Mouse (Mus musculus) gastrocnemius, adult 8-10 months (tissue): ENCODE measurements around the gene Sept9. TPM values are rescaled to one million over a fixed set of nuclear protein-coding genes. Genes with fewer than 3 reads are reported as not detected.
"Not testable (repeated sequence)": the region's sequence is repeated elsewhere in the genome, so short reads cannot be mapped to it uniquely, and the experiment has no call there.

Experiments used
- DNase-seq, 2 experiments: peaks; one replicate each; pipeline ENCODE4 v3.0.0; 2022; ENCODE audit warnings: low spot score in 2 of 2
- total RNA-seq, 4 experiments: library from RNA; stranded (reverse); gene quantifications; 2 replicates each; pipeline ENCODE4 v1.2.4; 2022

Gene Sept9
- total RNA-seq, 4 experiments from 2014 or later = 5.7 to 16.2 (median 12.4) TPM

DNA sequence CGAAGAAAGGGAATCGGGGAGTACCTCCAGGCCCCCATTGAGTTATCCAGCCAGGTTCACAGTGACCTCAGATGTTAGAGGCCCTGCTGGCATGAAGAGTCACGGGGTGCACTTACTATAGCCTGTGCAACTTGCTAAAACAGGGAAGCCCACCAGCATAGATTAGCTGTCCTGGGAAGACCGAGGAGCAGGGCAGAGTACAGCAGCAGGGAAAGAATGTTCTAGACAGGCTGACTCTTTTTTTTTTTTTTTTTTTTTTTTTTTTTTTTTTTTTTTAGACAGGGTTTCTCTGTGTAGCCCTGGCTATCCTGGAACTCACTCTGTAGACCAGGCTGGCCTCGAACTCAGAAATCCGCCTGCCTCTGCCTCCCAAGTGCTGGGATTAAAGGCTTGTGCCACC, 143.0 kb downstream of the Sept9 start:
- DNase-seq = not testable (repeated sequence)

DNA sequence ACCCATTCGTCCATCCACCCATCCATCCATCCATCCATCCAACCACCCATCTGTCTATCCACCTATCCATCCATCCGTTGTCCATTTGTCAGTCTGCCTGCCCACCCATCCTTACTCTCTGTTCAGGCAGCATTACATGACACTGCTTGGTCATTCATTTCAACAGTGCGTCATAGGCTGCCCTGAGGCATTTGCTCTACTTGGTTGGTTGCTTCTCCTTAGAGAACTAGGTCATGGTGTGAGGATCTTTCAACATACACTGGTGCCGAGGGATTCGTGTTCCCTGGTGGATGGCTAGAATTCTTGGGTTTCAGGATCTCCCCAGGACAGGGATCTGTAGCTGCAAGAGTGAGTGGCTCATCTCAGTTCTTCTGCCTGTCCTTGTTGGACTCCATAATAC, 144.3 kb downstream of the Sept9 start:
- DNase-seq = no peak

GRCm38 (mm10) chr11:117344339-117345021, 145.0 kb downstream of the Sept9 start:
- no peak for DNase-seq

DNA sequence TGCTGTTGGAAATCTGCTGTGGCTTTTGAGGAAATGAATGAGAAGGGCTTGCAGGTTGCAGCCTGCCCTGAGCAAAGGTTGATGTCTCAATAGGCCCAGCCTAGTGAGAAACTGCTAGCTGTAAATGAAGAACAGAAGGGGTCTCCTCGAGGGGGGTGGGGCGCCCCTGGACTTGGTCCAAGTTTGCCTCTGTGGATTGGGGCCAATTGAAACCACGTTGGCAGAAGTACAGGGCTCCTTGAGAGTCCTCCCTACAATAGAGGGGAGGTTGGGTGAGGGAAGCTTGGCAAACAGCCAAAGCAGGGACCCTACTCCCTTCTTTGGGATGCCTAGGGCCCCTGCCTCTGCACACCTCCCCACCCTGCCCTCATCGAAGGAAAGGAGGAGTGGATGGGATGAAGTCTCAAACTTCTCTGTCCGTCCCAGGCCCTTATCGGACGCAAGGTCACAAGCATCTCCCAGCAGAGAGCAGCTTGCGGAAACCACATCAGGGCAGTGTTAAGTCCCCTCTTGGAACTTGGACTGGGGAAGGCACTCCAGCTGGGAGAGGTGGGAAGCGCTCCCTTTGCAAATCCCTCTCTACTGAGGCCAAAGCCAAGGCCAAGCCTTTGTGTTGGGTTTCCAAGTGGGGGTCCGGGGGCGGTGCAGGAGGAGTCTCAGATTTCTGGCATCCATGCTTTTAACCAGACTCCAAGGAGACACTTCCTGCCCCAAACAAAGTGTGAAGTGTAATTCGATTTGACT, 145.7 kb downstream of the Sept9 start:
- DNase-seq = no peak

DNA sequence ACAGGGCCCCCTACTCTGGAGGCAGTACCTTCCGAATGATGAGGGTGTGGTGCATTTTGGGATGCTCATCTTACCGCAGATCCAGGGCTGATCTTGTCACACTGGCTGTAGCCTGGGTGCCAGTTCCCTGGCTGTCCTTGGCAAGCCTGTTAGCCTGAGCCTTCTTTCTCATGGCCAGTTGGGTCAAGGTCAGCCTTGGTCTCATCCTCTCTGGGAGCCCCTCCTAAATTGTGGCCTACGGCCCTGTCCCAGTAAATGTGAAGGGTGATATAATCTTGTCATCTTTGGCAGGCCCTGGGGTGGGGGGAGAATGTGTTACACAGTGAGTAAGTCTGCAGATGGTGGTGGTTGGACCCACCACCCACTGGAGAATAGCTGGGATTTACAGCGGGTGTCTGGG, 147.8 kb downstream of the Sept9 start:
- no peak for DNase-seq

DNA sequence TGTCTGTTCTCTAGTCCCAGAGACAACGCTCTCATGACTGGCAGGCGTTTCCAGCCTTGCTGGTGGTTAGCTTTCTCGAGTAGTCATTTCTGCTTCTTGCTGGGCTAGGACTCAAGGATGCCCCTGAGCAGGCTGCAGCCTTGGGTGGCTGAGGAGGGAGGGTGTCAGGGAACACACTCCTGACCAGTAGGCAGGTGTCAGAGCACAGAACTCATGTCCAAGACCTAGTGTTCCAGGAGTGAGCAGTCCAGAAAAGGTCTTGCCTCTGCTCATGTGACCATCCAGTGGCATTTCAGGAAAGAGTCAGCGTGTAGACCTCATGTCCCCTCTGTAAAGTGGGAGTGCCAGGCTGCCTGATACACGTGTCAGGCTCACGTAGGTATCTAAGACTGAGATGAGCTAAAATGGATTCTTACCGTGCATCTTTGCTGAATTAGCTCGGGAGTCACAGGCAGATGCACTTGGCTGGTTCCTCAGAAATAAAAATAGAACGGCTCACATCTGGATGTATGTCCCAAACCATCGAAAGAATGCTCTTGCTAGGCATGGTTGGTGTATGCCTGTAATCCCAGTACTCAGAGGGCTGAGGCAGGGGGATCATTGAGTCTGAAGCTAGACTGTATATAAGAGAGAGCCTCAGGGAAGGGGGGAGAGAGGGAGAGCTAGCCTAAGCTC, 149.1 kb downstream of the Sept9 start:
- no peak for DNase-seq

GRCm38 (mm10) chr11:117349429-117350363, 150.2 kb downstream of the Sept9 start:
- DNase-seq = no peak

GRCm38 (mm10) chr11:117350462-117351222, 151.2 kb downstream of the Sept9 start:
- DNase-seq = no peak

GRCm38 (mm10) chr11:117353126-117353525, 153.7 kb downstream of the Sept9 start:
- no peak for DNase-seq

- peak in 1 of 2 experiments; percentile 35 for DNase-seq
Observed at GRCm38 (mm10) chr11:117354107-117354506, 154.6 kb downstream of the Sept9 start.

- DNase-seq = no peak
Observed at GRCm38 (mm10) chr11:117356937-117357336, 157.5 kb downstream of the Sept9 start.

DNA sequence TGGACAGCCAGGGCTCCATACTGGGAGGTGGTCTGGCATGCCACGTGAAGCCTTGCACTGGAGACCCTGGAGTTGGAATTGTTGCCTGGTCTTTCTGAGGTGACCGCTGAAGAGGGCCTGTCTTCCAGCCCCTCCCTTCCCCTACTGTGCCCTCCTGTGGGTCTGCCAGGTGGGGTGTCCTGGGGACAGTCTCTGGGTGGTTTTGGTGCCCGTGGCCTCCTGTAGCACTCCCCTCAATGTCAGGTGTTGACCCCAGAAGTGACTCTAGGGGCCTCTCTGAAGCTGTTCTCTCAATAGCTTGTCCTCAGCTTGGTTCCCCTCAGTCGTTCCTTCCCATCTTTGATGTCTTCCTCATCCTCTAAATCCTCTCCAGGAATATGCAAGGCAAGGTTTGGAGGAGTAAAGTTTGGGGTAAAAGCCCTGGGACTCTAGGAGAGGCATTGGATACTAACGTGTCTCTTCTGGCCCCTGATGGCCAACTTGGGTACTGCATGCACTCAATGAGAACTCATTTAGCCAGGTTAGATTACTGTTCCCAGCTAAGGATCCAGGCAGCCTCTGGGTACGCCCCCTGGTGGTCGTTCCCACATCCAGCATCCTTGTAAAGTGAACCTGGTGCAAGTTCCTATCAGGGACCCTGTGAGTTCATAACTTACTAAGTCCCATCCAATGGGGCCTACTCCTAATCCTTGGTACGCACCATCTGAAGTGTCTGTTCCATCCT, 158.6 kb downstream of the Sept9 start:
- DNase-seq = peak; percentile 88 to 92

DNA sequence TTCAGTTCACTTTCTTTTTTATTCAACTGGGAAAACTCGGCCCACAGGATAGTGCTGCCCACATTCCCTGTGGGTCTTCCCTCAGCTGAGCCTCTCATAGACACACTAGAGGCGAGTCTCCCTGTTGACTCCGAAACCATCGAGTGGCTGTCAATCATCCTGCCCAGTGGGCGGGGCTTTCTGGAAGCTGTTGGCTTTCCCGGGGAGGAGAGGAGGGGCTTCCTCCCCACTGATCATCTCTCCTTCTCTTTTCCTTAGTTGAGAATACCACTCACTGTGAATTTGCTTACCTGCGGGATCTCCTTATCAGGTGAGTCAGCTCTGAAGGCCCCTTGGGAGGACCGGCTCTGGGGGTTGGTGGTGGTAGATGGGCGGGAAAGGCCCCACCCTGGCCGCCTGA, 159.7 kb downstream of the Sept9 start:
- DNase-seq = no peak

DNA sequence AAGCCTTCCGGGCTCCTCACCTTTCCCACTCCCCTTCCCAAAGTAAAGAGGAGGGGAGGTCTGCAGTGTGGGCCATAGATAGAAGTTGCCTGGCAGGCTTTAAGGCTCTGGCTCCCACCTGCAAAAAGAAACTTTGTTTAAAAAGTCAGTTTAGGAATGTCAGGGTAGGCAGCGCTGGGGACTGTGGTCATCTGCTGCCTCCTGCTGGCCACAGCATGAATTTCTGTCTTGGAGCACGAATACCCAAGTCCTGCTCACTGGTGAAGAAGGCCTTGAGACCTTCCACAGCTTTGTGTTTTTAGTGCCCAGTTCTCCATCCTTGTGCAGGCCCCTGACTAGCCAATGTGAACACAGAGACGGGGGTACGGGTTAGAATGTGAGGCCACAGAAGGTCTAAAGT, 160.4 kb downstream of the Sept9 start:
- peak; percentile 35 to 49 for DNase-seq

DNA sequence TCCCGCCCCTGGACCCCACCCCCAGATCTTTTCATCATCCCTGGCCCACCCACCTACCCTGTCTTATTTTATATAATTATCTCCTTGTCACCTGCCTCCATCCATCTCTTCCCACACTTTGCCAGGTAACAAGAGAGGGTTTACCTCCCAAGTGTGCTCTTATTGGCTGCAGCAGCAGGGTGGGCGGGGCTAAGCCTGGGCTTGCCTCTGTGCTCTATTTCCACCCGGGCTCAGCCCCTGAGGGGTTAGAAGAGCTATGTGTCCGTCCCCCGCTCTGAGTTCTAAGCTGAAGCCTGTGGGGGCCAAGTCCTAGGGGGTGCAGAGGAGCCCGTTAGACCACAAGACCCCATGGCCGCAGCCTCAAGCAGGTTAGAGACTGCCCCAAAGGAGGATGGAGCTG, 161.1 kb downstream of the Sept9 start:
- no peak for DNase-seq

DNA sequence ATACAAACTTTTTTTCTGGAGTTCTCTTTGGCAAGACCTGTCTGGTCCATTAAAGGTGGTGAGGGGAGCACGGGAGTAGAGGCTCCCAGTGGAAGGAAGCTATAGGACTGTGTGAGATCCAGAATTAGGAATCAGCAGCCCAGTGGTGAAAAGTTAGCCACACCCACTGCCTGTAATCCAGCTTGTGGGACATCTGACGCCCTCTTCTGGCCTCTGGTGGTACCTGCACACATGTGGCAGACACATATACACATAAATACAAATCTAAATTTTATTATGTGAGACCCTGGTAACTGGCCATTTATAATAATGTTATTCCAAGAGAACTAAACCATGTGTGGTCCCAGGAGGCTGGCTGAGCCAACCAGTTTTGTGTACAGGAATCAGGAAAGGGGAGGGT, 162.8 kb downstream of the Sept9 start:
- no peak for DNase-seq

GRCm38 (mm10) chr11:117363918-117364317, 164.5 kb downstream of the Sept9 start:
- DNase-seq = no peak

DNA sequence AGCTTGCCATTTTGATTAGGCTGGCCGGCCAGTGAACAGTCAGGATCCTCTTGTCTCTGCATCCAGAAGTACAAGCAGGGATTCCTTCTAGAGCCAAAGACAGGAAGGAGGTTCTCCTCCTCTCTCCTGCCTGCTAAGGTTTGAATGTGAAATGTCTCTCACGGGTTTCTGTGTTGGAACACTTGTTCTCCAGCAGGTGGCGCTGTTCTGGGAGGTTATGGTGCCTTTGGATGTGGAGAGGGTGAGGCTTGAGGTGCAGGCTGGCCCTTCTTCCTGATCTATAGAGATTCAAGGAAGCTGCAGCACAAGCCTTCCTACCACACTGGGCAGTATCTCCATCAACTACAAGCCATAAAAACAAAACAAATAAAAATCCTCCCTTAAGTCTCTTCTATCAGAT, 167.0 kb downstream of the Sept9 start:
- DNase-seq = no peak

DNA sequence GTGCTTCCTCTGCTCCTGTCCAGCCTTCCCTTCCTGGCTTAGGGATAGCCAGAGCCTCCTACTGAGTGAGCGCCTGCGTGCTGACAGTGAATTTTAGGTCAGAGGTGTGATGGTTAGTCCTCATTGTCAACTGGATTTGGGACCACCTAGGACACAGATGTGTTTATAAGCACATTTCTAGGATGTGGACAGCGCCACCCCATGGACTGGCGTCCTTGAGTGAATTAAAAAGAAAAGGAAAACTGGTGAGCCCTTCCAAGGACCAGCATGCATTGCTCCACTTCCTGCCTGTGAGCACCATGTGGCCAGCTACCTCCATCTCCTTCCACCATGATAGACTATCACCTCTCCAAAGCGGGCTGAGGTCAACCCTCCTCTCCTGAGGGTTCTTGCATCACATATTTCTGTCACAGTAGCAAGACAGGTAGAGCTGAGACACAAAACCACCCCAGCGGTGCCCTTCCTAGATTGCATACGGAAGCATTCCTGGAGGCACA, 167.4 kb downstream of the Sept9 start:
- no peak for DNase-seq

- DNase-seq = no peak
Observed at GRCm38 (mm10) chr11:117367937-117368336, 168.5 kb downstream of the Sept9 start.
